Mouse (Mus musculus) hindbrain, postnatal 0 days (tissue): ENCODE measurements around the gene 6820408C15Rik. TPM values are rescaled to one million over a fixed set of nuclear protein-coding genes. Genes with fewer than 3 reads are reported as not detected.

Source experiments
- ATAC-seq: fragments of 200-750 bp; cut with Nextera tagmentation; 2 replicates; pipeline ENCODE4 v1.8.0; 2017; ENCODE audit warnings: mild to moderate bottlenecking, moderate TSS enrichment, moderate library complexity
- DNase-seq: peaks from one replicate; pipeline ENCODE4 v3.0.0-alpha.2; 2015; ENCODE audit warnings: low spot score
- H3K27ac ChIP-seq: fragments of 300-500 bp; sonication (generic); 2 replicates; pipeline ENCODE4 v1.5.1; 2014; ENCODE audit warnings: mild to moderate bottlenecking
- H3K27me3 ChIP-seq: fragments of 300-500 bp; sonication (generic); 2 replicates; pipeline ENCODE4 v1.6.1; 2014; ENCODE audit warnings: low read length, mixed read lengths; ENCODE audit not compliant: insufficient read depth
- H3K36me3 ChIP-seq: fragments of 300-500 bp; sonication (generic); 2 replicates; pipeline ENCODE4 v1.6.1; 2014; ENCODE audit warnings: low read length, mixed read lengths; ENCODE audit not compliant: insufficient read depth
- H3K4me1 ChIP-seq: fragments of 300-500 bp; sonication (generic); 2 replicates; pipeline ENCODE4 v1.6.1; 2014; ENCODE audit warnings: antibody characterized with exemption, low read length, mixed read lengths; ENCODE audit not compliant: insufficient read depth
- H3K4me2 ChIP-seq: fragments of 300-500 bp; sonication (generic); 2 replicates; pipeline ENCODE4 v1.6.1; 2014; ENCODE audit warnings: low read depth, mild to moderate bottlenecking, low read length, moderate library complexity, mixed read lengths
- H3K4me3 ChIP-seq: fragments of 300-500 bp; sonication (generic); 2 replicates; pipeline ENCODE4 v1.5.1; 2014; ENCODE audit warnings: low read length
- H3K9ac ChIP-seq: fragments of 300-500 bp; sonication (generic); replicated peaks from 2 replicates; pipeline ENCODE4 v1.6.1; 2014; ENCODE audit warnings: mild to moderate bottlenecking, low read length, moderate library complexity, mixed read lengths
- H3K9me3 ChIP-seq: fragments of 300-500 bp; sonication (generic); 2 replicates; pipeline ENCODE4 v1.6.1; 2016; ENCODE audit warnings: low read length, mixed read lengths
- CTCF ChIP-seq: IDR thresholded peaks from 2 replicates; pipeline ENCODE4 v1.5.1; 2016; ENCODE audit warnings: antibody characterized with exemption, control low read depth, low read depth
- WGBS: fragments of 180-500 bp; shearing (Covaris S2); extraction: QIAGEN DNeasy Blood & Tissue Kit; methylation state at CpG from one replicate; pipeline ENCODE4 v1.1.7; 2014; 5-methylcytosine and 5-hydroxymethylcytosine counted together
- polyA plus RNA-seq: library from polyadenylated mRNA; unstranded; fragments of >200 nt; fragmentation: Nextera tagmentation; extraction: Ambion mirVana; gene quantifications from 2 replicates; pipeline ENCODE4 v1.2.1, GENCODE M21; 2015
- total RNA-seq: library from RNA; depleted of rRNA; stranded (reverse); fragments of >200 nt; gene quantifications from 2 replicates; pipeline ENCODE4 v1.2.3, GENCODE M21; 2014

Gene 6820408C15Rik
- total and polyA plus RNA-seq, 2 experiments from 2014 or later, result 3.9 to 4.0 TPM

- no peak for ATAC-seq
These were observed 26.9 kb downstream of the 6820408C15Rik start for GRCm38 (mm10) chr2:152442322-152442721.

GRCm38 (mm10) chr2:152443281-152443680, 27.9 kb downstream of the 6820408C15Rik start:
- TF ChIP-seq CTCF, result no peak
- Histone ChIP-seq H3K27ac (no peak overlapping the region), H3K27me3 (no peaks in the 10 kb centered on the region), H3K4me3 (no peak overlapping the region), H3K9me3 (no peaks in the 10 kb centered on the region), H3K4me1 (peaks cover 4% of the 10 kb centered on the region), H3K36me3 (no peaks in the 10 kb centered on the region), H3K4me2 (no peak overlapping the region), H3K9ac (no peak overlapping the region)
- ATAC-seq (no peak), DNase-seq (peak; percentile 59)
- 72% methylated on average over 8 of the region's 8 CpGs for WGBS

More at GRCm38 (mm10) chr2:152442322-152442721, 26.9 kb downstream of the 6820408C15Rik start:
- H3K4me1 ChIP-seq, result peaks cover 4% of the 10 kb centered on the region
- no peak for TF ChIP-seq CTCF
- H3K27me3 ChIP-seq, result no peaks in the 10 kb centered on the region
- H3K36me3 ChIP-seq, result no peaks in the 10 kb centered on the region
- WGBS, result 59% methylated on average over 4 of the region's 4 CpGs
- H3K4me2 ChIP-seq, result no peak overlapping the region
- no peaks in the 10 kb centered on the region for H3K9me3 ChIP-seq
- H3K27ac ChIP-seq, result no peak overlapping the region
- no peak overlapping the region for H3K4me3 ChIP-seq
- DNase-seq, result no peak
- no peak overlapping the region for H3K9ac ChIP-seq

GRCm38 (mm10) chr2:152446642-152447041, 31.3 kb downstream of the 6820408C15Rik start:
- H3K4me3 ChIP-seq, result no peak overlapping the region
- H3K4me1 ChIP-seq, result peaks cover 4% of the 10 kb centered on the region
- WGBS, result 74% methylated on average over 2 of the region's 2 CpGs
- H3K27me3 ChIP-seq, result no peaks in the 10 kb centered on the region
- no peak overlapping the region for H3K27ac ChIP-seq
- H3K4me2 ChIP-seq, result no peak overlapping the region
- no peak for TF ChIP-seq CTCF
- DNase-seq (no peak), ATAC-seq (no peak)
- H3K9ac ChIP-seq, result no peak overlapping the region
- H3K9me3 ChIP-seq, result no peaks in the 10 kb centered on the region
- no peaks in the 10 kb centered on the region for H3K36me3 ChIP-seq

- ATAC-seq (no peak), DNase-seq (no peak)
- H3K4me2 ChIP-seq, result no peak overlapping the region
- no peak overlapping the region for H3K4me3 ChIP-seq
- no peak overlapping the region for H3K9ac ChIP-seq
- no peak for TF ChIP-seq CTCF
- peaks cover 4% of the 10 kb centered on the region for H3K4me1 ChIP-seq
- no peaks in the 10 kb centered on the region for H3K36me3 ChIP-seq
- no peaks in the 10 kb centered on the region for H3K9me3 ChIP-seq
- no peaks in the 10 kb centered on the region for H3K27me3 ChIP-seq
- H3K27ac ChIP-seq, result no peak overlapping the region
- WGBS, result 40% methylated on average over 5 of the region's 5 CpGs
These were observed 32.1 kb downstream of the 6820408C15Rik start for GRCm38 (mm10) chr2:152447461-152447860.

- ATAC-seq, result peak; percentile 46; the same call in 1 of the 2 replicates
- Histone ChIP-seq H3K36me3 (no peaks in the 10 kb centered on the region), H3K27ac (no peak overlapping the region), H3K27me3 (no peaks in the 10 kb centered on the region), H3K9me3 (no peaks in the 10 kb centered on the region), H3K9ac (no peak overlapping the region), H3K4me1 (no peaks in the 10 kb centered on the region), H3K4me3 (no peak overlapping the region), H3K4me2 (no peak overlapping the region)
- peak; percentile 81 for DNase-seq
- peak; percentile 78 for TF ChIP-seq CTCF
- 2% methylated on average over 5 of the region's 5 CpGs for WGBS
These were observed 34.9 kb downstream of the 6820408C15Rik start for GRCm38 (mm10) chr2:152450241-152450640.

GRCm38 (mm10) chr2:152452101-152452781, 36.9 kb downstream of the 6820408C15Rik start:
- peak; percentile 36 for ATAC-seq
- 78% methylated on average over 4 of the region's 4 CpGs for WGBS

GRCm38 (mm10) chr2:152459241-152459640, 43.9 kb downstream of the 6820408C15Rik start:
- 49% methylated on average over 13 of the region's 13 CpGs for WGBS
- H3K27me3 ChIP-seq, result no peaks in the 10 kb centered on the region
- no peaks in the 10 kb centered on the region for H3K9me3 ChIP-seq
- no peak overlapping the region for H3K4me3 ChIP-seq
- no peak overlapping the region for H3K4me2 ChIP-seq
- no peak for TF ChIP-seq CTCF
- ATAC-seq (no peak), DNase-seq (peak; percentile 16)
- H3K36me3 ChIP-seq, result no peaks in the 10 kb centered on the region
- H3K4me1 ChIP-seq, result no peaks in the 10 kb centered on the region
- no peak overlapping the region for H3K27ac ChIP-seq
- H3K9ac ChIP-seq, result no peak overlapping the region

More at GRCm38 (mm10) chr2:152452101-152452781, 36.9 kb downstream of the 6820408C15Rik start:
- H3K4me1 ChIP-seq, result no peaks in the 10 kb centered on the region
- TF ChIP-seq CTCF, result no peak
- no peak overlapping the region for H3K27ac ChIP-seq
- H3K36me3 ChIP-seq, result no peaks in the 10 kb centered on the region
- H3K4me3 ChIP-seq, result no peak overlapping the region
- no peak for DNase-seq
- no peaks in the 10 kb centered on the region for H3K9me3 ChIP-seq
- no peak overlapping the region for H3K9ac ChIP-seq
- H3K4me2 ChIP-seq, result no peak overlapping the region
- H3K27me3 ChIP-seq, result no peaks in the 10 kb centered on the region
